Mouse (Mus musculus): ENCODE data around the gene Fam216a.
"Not testable (repeated sequence)": the region's sequence is repeated elsewhere in the genome, so short reads cannot be mapped to it uniquely, and the experiment has no call there.

The Fam216a gene

GRCm38 (mm10) chr5:122320205-122320781 lies 51.9 kb downstream of the Fam216a start:
- peak; percentile 19 to 27 for DNase-seq

GRCm38 (mm10) chr5:122319474-122320204 lies 52.5 kb downstream of the Fam216a start:
- peak in 1 of 2 experiments; percentile 57 for DNase-seq

DNA sequence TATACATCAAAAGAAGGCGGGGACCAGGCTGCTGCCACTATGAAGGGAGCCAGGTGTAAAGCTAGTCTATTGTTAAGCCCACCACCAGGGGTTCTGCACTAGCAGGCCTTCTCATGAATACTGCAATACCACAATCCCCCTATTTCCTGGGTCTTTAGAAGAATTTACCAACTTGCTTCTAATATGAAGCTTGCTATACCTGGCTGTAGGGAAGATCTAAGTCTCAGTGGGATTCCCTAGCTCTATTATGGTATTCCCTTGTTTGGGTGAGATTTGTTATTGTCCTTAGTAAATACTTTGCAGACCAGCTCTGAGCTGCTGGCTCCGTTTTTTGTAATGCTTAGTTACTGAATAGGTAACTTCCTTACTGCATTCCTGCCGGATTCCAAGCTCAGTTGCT lies 53.2 kb downstream of the Fam216a start:
- DNase-seq: not testable (repeated sequence)

GRCm38 (mm10) chr5:122318100-122318499 lies 54.1 kb downstream of the Fam216a start:
- peak; percentile 48 to 69 for DNase-seq

DNA sequence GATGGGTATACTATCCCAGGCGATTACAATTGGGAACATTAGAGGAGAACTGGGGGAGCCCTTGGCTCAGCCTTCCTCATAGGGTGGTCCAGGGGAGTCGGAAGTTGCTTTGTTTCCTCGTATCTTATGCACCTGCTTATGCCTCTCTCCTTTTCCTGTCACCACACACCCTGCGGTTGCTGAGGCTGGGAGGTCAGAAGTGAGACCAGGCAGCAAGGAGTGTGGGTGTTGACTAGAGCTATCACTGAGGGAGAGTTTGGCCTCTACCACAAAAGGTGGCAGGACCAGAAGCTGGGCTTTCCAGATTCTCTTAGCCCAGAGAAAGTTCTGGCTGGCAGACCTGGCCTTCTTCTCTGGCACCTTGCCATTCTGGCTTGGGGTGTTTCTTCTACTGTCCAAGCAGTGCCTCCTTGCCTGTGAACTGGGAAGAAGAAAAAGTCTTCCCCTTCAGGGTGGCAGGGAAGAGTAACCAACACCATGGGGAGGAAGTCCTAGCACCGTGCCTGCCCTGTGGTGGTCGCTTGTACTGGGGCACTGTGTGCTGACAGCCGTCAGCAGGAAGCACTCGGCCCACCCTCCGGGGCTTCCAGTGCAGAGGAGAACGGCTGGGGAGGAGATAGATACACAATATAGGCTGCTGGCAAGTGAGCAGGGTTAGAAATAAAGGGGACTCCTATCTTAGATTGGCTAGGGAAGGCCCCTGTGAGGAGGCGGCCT lies 54.7 kb downstream of the Fam216a start:
- no peak for DNase-seq

GRCm38 (mm10) chr5:122314966-122315667 lies 57.0 kb downstream of the Fam216a start:
- peak; percentile 86 to 93 for DNase-seq

Data from lung, postnatal 4 days (tissue).